Mouse (Mus musculus) liver, adult 2 months (tissue): ENCODE data around the gene Sdk2. TPM values are rescaled to one million over a fixed set of nuclear protein-coding genes. Genes with fewer than 3 reads are reported as not detected.

Experiments used
- DNase-seq: peaks from one replicate; pipeline ENCODE4 v3.0.0-alpha.2; 2011; ENCODE audit warnings: low read depth, low spot score; ENCODE audit errors: extremely low read depth
- H3K27ac ChIP-seq: fragments of 200-500 bp; replicated peaks from 2 replicates; pipeline ENCODE4 v1.5.1; 2012; ENCODE audit warnings: low read depth, mild to moderate bottlenecking, control low read depth, inconsistent platforms, low read length; ENCODE audit not compliant: insufficient read depth
- H3K27me3 ChIP-seq: fragments of 200-500 bp; 2 replicates; pipeline ENCODE4 v1.6.1; 2012; ENCODE audit warnings: mild to moderate bottlenecking, moderate library complexity, low read length, inconsistent platforms; ENCODE audit not compliant: control insufficient read depth, insufficient read depth
- H3K36me3 ChIP-seq: fragments of 200-500 bp; 2 replicates; pipeline ENCODE4 v1.6.1; 2012; ENCODE audit warnings: low read length, inconsistent platforms; ENCODE audit not compliant: control insufficient read depth, insufficient read depth
- H3K4me1 ChIP-seq: fragments of 200-500 bp; 2 replicates; pipeline ENCODE4 v1.6.1; 2011; ENCODE audit warnings: low read length; ENCODE audit not compliant: control insufficient read depth, insufficient read depth
- H3K4me3 ChIP-seq: fragments of 200-500 bp; 2 replicates; pipeline ENCODE4 v1.5.1; 2011; ENCODE audit warnings: low read depth, mild to moderate bottlenecking, control low read depth, low read length, moderate library complexity; ENCODE audit not compliant: insufficient read depth
- H3K79me2 ChIP-seq: fragments of 200-500 bp; 2 replicates; pipeline ENCODE4 v1.6.1; 2012; ENCODE audit warnings: inconsistent platforms, mild to moderate bottlenecking, low read length, moderate library complexity; ENCODE audit not compliant: control insufficient read depth, insufficient read depth
- H3K9ac ChIP-seq: fragments of 200-500 bp; 2 replicates; pipeline ENCODE4 v1.6.1; 2012; ENCODE audit warnings: low read depth, mild to moderate bottlenecking, control low read depth, inconsistent platforms, low read length
- CTCF ChIP-seq: fragments of 200-500 bp; IDR thresholded peaks from 2 replicates; pipeline ENCODE4 v1.5.1; 2011; ENCODE audit warnings: low read depth, low read length, control low read depth
- POLR2A ChIP-seq: fragments of 200-500 bp; IDR thresholded peaks from 2 replicates; pipeline ENCODE4 v1.6.1; 2011; ENCODE audit warnings: low read length, control low read depth; ENCODE audit not compliant: insufficient read depth; ENCODE audit errors: extremely low read depth
- WGBS: fragments of 180-500 bp; shearing (Covaris S2); methylation state at CpG from one replicate; pipeline ENCODE4 v1.1.7; 2018; 5-methylcytosine and 5-hydroxymethylcytosine counted together
- polyA plus RNA-seq: library from polyadenylated mRNA; depleted of rRNA; stranded (reverse); fragments of >200 nt; gene quantifications from 2 replicates; pipeline ENCODE4 v1.2.3, GENCODE M21; 2012
- total RNA-seq: library from RNA; depleted of rRNA; stranded (reverse); fragments of >200 nt; gene quantifications from 2 replicates; pipeline ENCODE4 v1.2.3, GENCODE M21; 2014

Sdk2 gene
- total and polyA plus RNA-seq, 2 experiments = 0.07 to 0.28 TPM

- peaks cover 36% of the 10 kb centered on the region for H3K79me2 ChIP-seq
- peak overlapping the region; percentile 26 for H3K9ac ChIP-seq
- TF ChIP-seq CTCF (no peak), POLR2A (no peak)
- peaks cover 71% of the 10 kb centered on the region for H3K4me1 ChIP-seq
- WGBS = 19% methylated on average over 3 of the region's 3 CpGs
- no peaks in the 10 kb centered on the region for H3K27me3 ChIP-seq
- peaks cover 7% of the 10 kb centered on the region; the same call in 1 of the 2 replicates for H3K36me3 ChIP-seq
- peak; percentile 99 for DNase-seq
- no peak overlapping the region for H3K4me3 ChIP-seq
- peak overlapping the region; percentile 63 for H3K27ac ChIP-seq
Measured at GRCm38 (mm10) chr11:113730879-113731278, 336.0 kb downstream of the Sdk2 start.

- Histone ChIP-seq H3K27ac (peak overlapping the region; percentile 63), H3K36me3 (peaks cover 7% of the 10 kb centered on the region; the same call in 1 of the 2 replicates), H3K27me3 (no peaks in the 10 kb centered on the region), H3K9ac (peak overlapping the region; percentile 43), H3K4me1 (peaks cover 69% of the 10 kb centered on the region), H3K4me3 (no peak overlapping the region), H3K79me2 (peaks cover 35% of the 10 kb centered on the region)
- DNase-seq = no peak
- 48% methylated on average over 8 of the region's 8 CpGs for whole genome bisulfite sequencing
- TF ChIP-seq POLR2A = no peak
- no peak for TF ChIP-seq CTCF
Measured at GRCm38 (mm10) chr11:113729917-113730316, 336.9 kb downstream of the Sdk2 start.

GRCm38 (mm10) chr11:113729239-113729638 is 337.6 kb downstream of the Sdk2 start:
- no peaks in the 10 kb centered on the region for H3K27me3 ChIP-seq
- H3K36me3 ChIP-seq = peaks cover 7% of the 10 kb centered on the region; the same call in 1 of the 2 replicates
- peaks cover 63% of the 10 kb centered on the region for H3K4me1 ChIP-seq
- peaks cover 31% of the 10 kb centered on the region for H3K79me2 ChIP-seq
- DNase-seq = no peak
- H3K27ac ChIP-seq = 0 out of 2 replicates have a peak overlapping the region, but pooled peaks have one; percentile 53
- H3K9ac ChIP-seq = 0 out of 2 replicates have a peak overlapping the region, but pooled peaks have one; percentile 11
- no peak for TF ChIP-seq CTCF
- TF ChIP-seq POLR2A = no peak
- no peak overlapping the region for H3K4me3 ChIP-seq
- WGBS = 86% methylated on average over 21 of the region's 21 CpGs

DNA sequence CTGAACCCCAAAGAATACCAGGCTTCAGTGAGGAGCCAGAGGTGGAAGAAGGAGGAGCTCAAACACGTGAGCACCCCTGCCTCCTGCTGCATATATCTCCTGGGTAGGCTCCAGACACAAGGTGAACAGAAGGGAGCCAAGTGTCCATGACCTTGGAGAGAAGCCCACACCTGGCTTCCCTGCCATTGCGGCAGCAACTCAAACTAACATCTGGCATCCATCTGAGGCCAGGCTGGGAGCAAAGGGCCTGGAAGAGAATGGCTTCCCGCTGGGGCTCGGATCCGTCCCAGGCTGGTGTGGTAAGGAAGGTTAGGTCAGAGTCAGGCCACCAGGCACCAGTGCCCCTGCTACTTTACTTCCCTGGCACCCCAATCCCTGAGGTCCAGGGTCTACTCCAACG is 338.9 kb downstream of the Sdk2 start:
- no peak for TF ChIP-seq CTCF
- TF ChIP-seq POLR2A = no peak
- 28% methylated on average over 6 of the region's 6 CpGs for WGBS
- Histone ChIP-seq H3K79me2 (peaks cover 24% of the 10 kb centered on the region), H3K27me3 (no peaks in the 10 kb centered on the region), H3K36me3 (peaks cover 7% of the 10 kb centered on the region; the same call in 1 of the 2 replicates), H3K9ac (peak overlapping the region; percentile 29; the same call in 1 of the 2 replicates), H3K27ac (peak overlapping the region; percentile 73), H3K4me3 (no peak overlapping the region), H3K4me1 (peaks cover 56% of the 10 kb centered on the region)
- DNase-seq = peak; percentile 93

- peaks cover 16% of the 10 kb centered on the region; the same call in 1 of the 2 replicates for H3K79me2 ChIP-seq
- 64% methylated on average over 14 of the region's 14 CpGs for WGBS
- peak overlapping the region; percentile 73 for H3K27ac ChIP-seq
- H3K27me3 ChIP-seq = no peaks in the 10 kb centered on the region
- H3K4me3 ChIP-seq = no peak overlapping the region
- TF ChIP-seq POLR2A (no peak), CTCF (no peak)
- H3K36me3 ChIP-seq = peaks cover 7% of the 10 kb centered on the region; the same call in 1 of the 2 replicates
- no peak for DNase-seq
- H3K9ac ChIP-seq = peak overlapping the region; percentile 29; the same call in 1 of the 2 replicates
- peaks cover 54% of the 10 kb centered on the region for H3K4me1 ChIP-seq
Measured at GRCm38 (mm10) chr11:113726994-113727888, 339.6 kb downstream of the Sdk2 start.
